Mouse (Mus musculus) heart, embryonic 11.5 days (tissue): Measurements from ENCODE around the gene D630045J12Rik. TPM values are rescaled to one million over a fixed set of nuclear protein-coding genes. Genes with fewer than 3 reads are reported as not detected.

ENCODE experiments used
- ATAC-seq: fragments of 200-750 bp; cut with Nextera tagmentation; replicated peaks from 2 replicates; pipeline ENCODE4 v1.8.0; 2017; ENCODE audit warnings: moderate library complexity; ENCODE audit not compliant: insufficient number of reproducible peaks, low FRiP score, low TSS enrichment
- H3K27ac ChIP-seq: fragments of 300-500 bp; sonication (generic); 2 replicates; pipeline ENCODE4 v1.5.1; 2014; ENCODE audit warnings: mild to moderate bottlenecking, low read depth, low read length
- H3K27me3 ChIP-seq: fragments of 300-500 bp; sonication (generic); 2 replicates; pipeline ENCODE4 v1.6.1; 2014; ENCODE audit warnings: mild to moderate bottlenecking, low read length, mixed read lengths; ENCODE audit not compliant: control insufficient read depth, insufficient read depth
- H3K36me3 ChIP-seq: fragments of 300-500 bp; sonication (generic); 2 replicates; pipeline ENCODE4 v1.6.1; 2014; ENCODE audit warnings: mild to moderate bottlenecking, low read length, moderate library complexity, mixed read lengths; ENCODE audit not compliant: control insufficient read depth, insufficient read depth
- H3K4me1 ChIP-seq: fragments of 300-500 bp; sonication (generic); 2 replicates; pipeline ENCODE4 v1.6.1; 2014; ENCODE audit warnings: low read length; ENCODE audit not compliant: control insufficient read depth, insufficient read depth
- H3K4me2 ChIP-seq: fragments of 300-500 bp; sonication (generic); 2 replicates; pipeline ENCODE4 v1.6.1; 2014; ENCODE audit warnings: mild to moderate bottlenecking, moderate library complexity
- H3K4me3 ChIP-seq: fragments of 300-500 bp; sonication (generic); 2 replicates; pipeline ENCODE4 v1.5.1; 2014; ENCODE audit warnings: low read depth, low read length
- H3K9ac ChIP-seq: fragments of 300-500 bp; sonication (generic); 2 replicates; pipeline ENCODE4 v1.6.1; 2014; ENCODE audit warnings: mild to moderate bottlenecking, low read depth, low read length, moderate library complexity
- H3K9me3 ChIP-seq: fragments of 300-500 bp; sonication (generic); replicated peaks from 2 replicates; pipeline ENCODE4 v1.6.1; 2016; ENCODE audit warnings: low read length; ENCODE audit not compliant: control insufficient read depth
- WGBS: fragments of 180-500 bp; shearing (Covaris S2); extraction: QIAGEN DNeasy Blood & Tissue Kit; methylation state at CpG from one replicate; pipeline ENCODE4 v1.1.7; 2014; ENCODE audit not compliant: insufficient replicate concordance; 5-methylcytosine and 5-hydroxymethylcytosine counted together
- polyA plus RNA-seq: library from polyadenylated mRNA; unstranded; fragments of >200 nt; fragmentation: Nextera tagmentation; extraction: Ambion mirVana; gene quantifications from 2 replicates; pipeline ENCODE4 v1.2.1, GENCODE M21; 2014

The D630045J12Rik gene
- polyA plus RNA-seq, 1 experiment from 2014 or later: 3.7 TPM

- no peak for ATAC-seq
- H3K27me3 ChIP-seq: no peaks in the 10 kb centered on the region
- no peak overlapping the region for H3K4me2 ChIP-seq
- no peaks in the 10 kb centered on the region; the same call in 1 of the 2 replicates for H3K36me3 ChIP-seq
- 67% methylated on average over 8 of the region's 9 CpGs for WGBS
- no peaks in the 10 kb centered on the region for H3K9me3 ChIP-seq
- H3K4me3 ChIP-seq: no peak overlapping the region
- peaks cover 9% of the 10 kb centered on the region; the same call in 1 of the 2 replicates for H3K4me1 ChIP-seq
- H3K27ac ChIP-seq: no peak overlapping the region
- H3K9ac ChIP-seq: no peak overlapping the region
Measured at GRCm38 (mm10) chr6:38120681-38121371, 133.0 kb downstream of the D630045J12Rik start.

GRCm38 (mm10) chr6:38118341-38118740, 135.5 kb downstream of the D630045J12Rik start:
- Histone ChIP-seq H3K4me1 (peaks cover 7% of the 10 kb centered on the region; the same call in 1 of the 2 replicates), H3K27ac (no peak overlapping the region), H3K36me3 (no peaks in the 10 kb centered on the region), H3K4me3 (no peak overlapping the region), H3K4me2 (no peak overlapping the region), H3K27me3 (no peaks in the 10 kb centered on the region), H3K9me3 (no peaks in the 10 kb centered on the region), H3K9ac (no peak overlapping the region)
- 87% methylated on average over 6 of the region's 6 CpGs for WGBS
- ATAC-seq: no peak

GRCm38 (mm10) chr6:38116107-38116770, 137.6 kb downstream of the D630045J12Rik start:
- Histone ChIP-seq H3K36me3 (no peaks in the 10 kb centered on the region), H3K9ac (no peak overlapping the region), H3K9me3 (no peaks in the 10 kb centered on the region), H3K27me3 (no peaks in the 10 kb centered on the region), H3K4me3 (no peak overlapping the region), H3K4me1 (no peaks in the 10 kb centered on the region), H3K27ac (no peak overlapping the region), H3K4me2 (no peak overlapping the region)
- ATAC-seq: no peak
- 52% methylated on average over 4 of the region's 4 CpGs for WGBS

- Histone ChIP-seq H3K9ac (no peak overlapping the region), H3K36me3 (no peaks in the 10 kb centered on the region), H3K27me3 (no peaks in the 10 kb centered on the region), H3K4me2 (no peak overlapping the region), H3K4me3 (no peak overlapping the region), H3K9me3 (no peaks in the 10 kb centered on the region), H3K4me1 (no peaks in the 10 kb centered on the region; the same call in 1 of the 2 replicates), H3K27ac (no peak overlapping the region)
- 75% methylated on average over 9 of the region's 9 CpGs for WGBS
- no peak for ATAC-seq
Measured at GRCm38 (mm10) chr6:38110859-38111258, 142.9 kb downstream of the D630045J12Rik start.

DNA sequence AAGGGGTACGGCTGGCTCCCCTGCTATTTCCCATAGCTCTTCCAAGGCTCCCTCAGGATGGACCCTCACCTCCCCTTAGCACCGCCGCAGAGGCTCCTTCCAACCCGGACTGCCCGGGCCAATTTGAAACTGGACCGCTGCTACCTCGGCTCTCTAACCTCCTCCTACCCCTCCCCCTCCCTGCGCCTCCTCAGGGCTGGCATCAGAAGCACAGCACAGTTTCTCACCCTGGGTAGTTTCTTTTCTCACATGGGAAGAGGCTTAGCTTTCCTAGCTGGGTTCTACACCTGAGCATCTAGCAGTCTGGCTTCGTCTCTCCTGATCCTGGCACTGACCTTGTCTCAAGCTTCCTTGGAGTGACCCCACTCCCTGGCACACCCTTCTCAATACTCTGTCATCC, 143.9 kb downstream of the D630045J12Rik start:
- no peak for ATAC-seq
- WGBS: 14% methylated on average over 9 of the region's 9 CpGs
- no peaks in the 10 kb centered on the region for H3K36me3 ChIP-seq
- no peaks in the 10 kb centered on the region for H3K9me3 ChIP-seq
- H3K4me3 ChIP-seq: no peak overlapping the region
- H3K4me1 ChIP-seq: no peaks in the 10 kb centered on the region; the same call in 1 of the 2 replicates
- H3K27ac ChIP-seq: no peak overlapping the region
- 0 out of 2 replicates have a peak overlapping the region, but pooled peaks have one; percentile 4 for H3K9ac ChIP-seq
- peak overlapping the region; percentile 43; the same call in 1 of the 2 replicates for H3K4me2 ChIP-seq
- no peaks in the 10 kb centered on the region for H3K27me3 ChIP-seq

- Histone ChIP-seq H3K27me3 (no peaks in the 10 kb centered on the region), H3K9me3 (no peaks in the 10 kb centered on the region), H3K9ac (0 out of 2 replicates have a peak within 1 kb of the TSS, but pooled peaks have one; percentile 4), H3K4me3 (no peak within 1 kb of the TSS), H3K27ac (no peak within 1 kb of the TSS), H3K4me1 (no peaks in the 10 kb centered on the region; the same call in 1 of the 2 replicates), H3K36me3 (no peaks in the 10 kb centered on the region), H3K4me2 (peak within 1 kb of the TSS; percentile 43)
- WGBS: 22% methylated on average over 9 of the region's 9 CpGs
- no peak for ATAC-seq
Measured at GRCm38 (mm10) chr6:38109160-38109795, 144.5 kb downstream of the D630045J12Rik start, which contains the start of gene Tmem213. Tmem213 (plus strand) TSS chr6:38109255.

GRCm38 (mm10) chr6:38108449-38108848, 145.4 kb downstream of the D630045J12Rik start:
- no peak for ATAC-seq
- Histone ChIP-seq H3K4me2 (no peak overlapping the region), H3K27me3 (no peaks in the 10 kb centered on the region), H3K27ac (no peak overlapping the region), H3K9me3 (no peaks in the 10 kb centered on the region), H3K4me1 (no peaks in the 10 kb centered on the region; the same call in 1 of the 2 replicates), H3K9ac (no peak overlapping the region), H3K36me3 (no peaks in the 10 kb centered on the region), H3K4me3 (no peak overlapping the region)
- WGBS: 79% methylated on average over 5 of the region's 5 CpGs

DNA sequence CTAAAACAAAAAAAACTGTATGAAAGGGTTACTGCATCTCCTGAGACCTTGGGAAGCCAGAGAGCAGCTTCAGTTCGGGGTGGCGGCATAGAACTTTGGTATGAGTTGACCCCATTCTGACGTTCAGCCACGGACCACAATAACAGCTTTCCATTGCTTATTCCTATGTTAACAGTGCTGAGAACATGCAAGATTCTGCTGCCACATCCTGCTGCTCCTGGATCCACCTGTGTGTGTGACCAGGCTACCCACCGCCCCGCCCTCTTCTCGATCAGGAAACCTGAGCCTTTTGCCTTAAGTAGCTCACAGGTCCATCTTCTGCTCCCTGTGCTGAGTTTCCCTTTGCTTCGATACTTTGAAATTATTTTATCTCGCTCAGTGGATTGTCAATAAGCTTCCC, 147.9 kb downstream of the D630045J12Rik start:
- H3K27me3 ChIP-seq: no peaks in the 10 kb centered on the region
- H3K4me3 ChIP-seq: no peak overlapping the region
- no peak overlapping the region for H3K4me2 ChIP-seq
- ATAC-seq: no peak
- no peaks in the 10 kb centered on the region; the same call in 1 of the 2 replicates for H3K4me1 ChIP-seq
- no peak overlapping the region for H3K9ac ChIP-seq
- H3K9me3 ChIP-seq: no peaks in the 10 kb centered on the region
- 88% methylated on average over 9 of the region's 9 CpGs for WGBS
- no peak overlapping the region for H3K27ac ChIP-seq
- no peaks in the 10 kb centered on the region for H3K36me3 ChIP-seq
